Mouse (Mus musculus) stomach, postnatal 0 days (tissue): Measurements from ENCODE around the gene Napb.

Source experiments
- CTCF ChIP-seq: IDR thresholded peaks from 2 replicates; pipeline ENCODE4 v1.5.1; 2016; ENCODE audit warnings: antibody characterized with exemption, low read depth, mild to moderate bottlenecking, moderate library complexity
- EP300 ChIP-seq: optimal IDR thresholded peaks from 2 replicates; pipeline ENCODE3; 2016; ENCODE audit warnings: antibody characterized with exemption

DNA sequence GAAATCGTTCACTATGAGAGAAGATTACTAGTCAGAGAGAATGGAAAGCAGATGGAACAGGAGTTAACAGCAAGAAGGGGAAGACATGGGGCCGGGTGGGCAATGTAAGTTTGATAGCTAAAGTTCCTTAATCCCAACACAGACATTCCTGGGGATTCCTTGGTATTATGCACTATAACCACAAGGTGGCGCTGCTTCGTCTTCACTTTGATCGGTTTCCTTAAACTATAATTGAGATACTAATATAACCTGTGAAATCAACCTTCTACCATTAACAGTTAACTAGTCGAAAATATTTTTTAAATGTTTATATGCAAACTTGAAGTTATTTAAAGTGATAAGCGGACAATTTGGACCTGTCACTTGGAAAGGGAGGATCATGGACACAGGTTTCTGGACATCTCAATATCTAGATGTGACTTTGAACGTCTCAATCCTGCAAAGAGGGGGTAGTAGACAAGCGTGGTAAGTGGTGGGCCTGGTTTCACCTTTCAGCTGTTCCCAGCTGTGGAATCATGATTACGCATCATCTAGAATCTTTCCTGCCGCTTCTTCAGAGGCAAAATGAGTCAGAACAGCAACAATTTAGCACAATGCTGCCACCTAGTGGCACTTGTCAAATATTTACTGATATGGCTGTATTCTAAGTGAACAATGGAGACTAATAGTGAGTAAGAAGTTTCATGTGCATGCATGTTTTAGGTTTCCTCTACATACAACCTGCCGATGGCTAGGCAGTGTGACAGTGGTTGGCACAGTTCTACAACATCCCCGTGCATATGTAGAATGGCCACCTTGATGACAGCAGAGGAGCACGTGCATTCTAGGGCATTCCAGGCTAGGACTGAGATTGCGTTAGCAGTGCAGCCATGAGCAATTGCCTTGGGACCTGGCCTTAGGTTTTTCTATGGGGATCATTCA lies 19.9 kb upstream of the Napb start:
- TF ChIP-seq CTCF (peak; percentile 83), EP300 (no peak)
